Comparison of ENCODE assay signal across 16 mouse cellular contexts in genomic region chr1:189870539-189870938, GRCm38 (mm10). TPM values are rescaled to one million over a fixed set of nuclear protein-coding genes. Genes with fewer than 3 reads are reported as not detected.
DNase-seq lines count a peak whose midpoint lies in the region; ATAC-seq and TF ChIP-seq lines count a peak whose summit lies in the region.
"Had no signal": no experiment of that assay in that cellular context is flagged by ENCODE, and none has a peak within 500 bp of the region (broad histone marks: within the 10 kb centered on the region; RNA-seq: fewer than 3 reads in every experiment).

No protein-coding gene starts in this region.

- H3K27ac ChIP-seq in midbrain, postnatal 0 days (ENCODE audit: low read depth, low read length) = no peak overlapping the region
- no peak overlapping the region for H3K27ac ChIP-seq in midbrain, embryonic 16.5 days (ENCODE audit: low read length)
- H3K27ac ChIP-seq: hindbrain, embryonic 10.5 days; liver, embryonic 15.5 days; midbrain, embryonic 12.5 days; neural tube, embryonic 13.5 days had no signal

- H3K36me3 ChIP-seq in midbrain, postnatal 0 days (ENCODE audit: insufficient read depth, low read length) = no peaks in the 10 kb centered on the region
- no peaks in the 10 kb centered on the region for H3K36me3 ChIP-seq in midbrain, embryonic 16.5 days (ENCODE audit: control insufficient read depth, insufficient read depth, low read length)
- H3K36me3 ChIP-seq: liver, embryonic 15.5 days; midbrain, embryonic 12.5 days; neural tube, embryonic 13.5 days had no signal

- H3K27me3 ChIP-seq in midbrain, postnatal 0 days (ENCODE audit: insufficient read depth, low read length) = no peaks in the 10 kb centered on the region
- H3K27me3 ChIP-seq in midbrain, embryonic 16.5 days (ENCODE audit: control insufficient read depth, insufficient read depth, low read depth, low read length) = no peaks in the 10 kb centered on the region
- H3K27me3 ChIP-seq: liver, embryonic 15.5 days; midbrain, embryonic 12.5 days; neural tube, embryonic 13.5 days had no signal

- WGBS in midbrain, postnatal 0 days = 83% methylated on average over 8 of the region's 8 CpGs
- WGBS in midbrain, embryonic 16.5 days = 85% methylated on average over 8 of the region's 8 CpGs

- H3K4me2 ChIP-seq in midbrain, postnatal 0 days (ENCODE audit: low read depth, low read length, poor library complexity, severe bottlenecking) = no peak overlapping the region
- no peak overlapping the region for H3K4me2 ChIP-seq in midbrain, embryonic 16.5 days (ENCODE audit: low read length)
- H3K4me2 ChIP-seq: liver, embryonic 15.5 days; midbrain, embryonic 12.5 days; neural tube, embryonic 13.5 days had no signal

- TF ChIP-seq CTCF in midbrain, postnatal 0 days (IDR thresholded peaks at IDR 0.05) = peak; percentile 38

- no peak overlapping the region for H3K4me3 ChIP-seq in midbrain, postnatal 0 days (ENCODE audit: low read depth, low read length)
- no peak overlapping the region for H3K4me3 ChIP-seq in midbrain, embryonic 16.5 days (ENCODE audit: low read depth, low read length)
- H3K4me3 ChIP-seq: hindbrain, embryonic 10.5 days; liver, embryonic 15.5 days; midbrain, embryonic 12.5 days; neural tube, embryonic 13.5 days had no signal

- no peak for ATAC-seq in midbrain, postnatal 0 days (ENCODE audit: low FRiP score)
- ATAC-seq in midbrain, embryonic 16.5 days = no peak
- 0 out of 2 replicates have a peak, but pooled peaks have one; percentile 23 for ATAC-seq in erythroid progenitor cell, adult 5-6 weeks (replicated peaks; ENCODE audit: low FRiP score, poor library complexity, severe bottlenecking)

- peak; percentile 34 to 38 for DNase-seq in cerebellum, postnatal 10 days
- DNase-seq in cerebellum, adult 9-11 months = no peak
- DNase-seq in midbrain, postnatal 0 days (ENCODE audit: low spot score) = no peak
- no peak for DNase-seq in adrenal gland, adult 18-20 months (ENCODE audit: low spot score in 2 of 2)
- no peak for DNase-seq in cerebellum, postnatal 25 days
- no peak for DNase-seq in thymus, postnatal 14 days
- DNase-seq: adrenal gland, adult 8-10 months; cerebellum, adult 11-12 months; heart, adult 18-20 months; kidney, adult 2 months had no signal

- H3K9ac ChIP-seq in midbrain, postnatal 0 days (replicated peaks; ENCODE audit: low read length, poor library complexity, severe bottlenecking) = no peak overlapping the region
- H3K9ac ChIP-seq in midbrain, embryonic 16.5 days (ENCODE audit: low read depth, low read length) = no peak overlapping the region
- H3K9ac ChIP-seq: liver, embryonic 15.5 days; midbrain, embryonic 12.5 days; neural tube, embryonic 13.5 days had no signal

- H3K9me3 ChIP-seq in midbrain, postnatal 0 days (ENCODE audit: low read length) = no peaks in the 10 kb centered on the region
- no peaks in the 10 kb centered on the region for H3K9me3 ChIP-seq in midbrain, embryonic 16.5 days (replicated peaks; ENCODE audit: control insufficient read depth, low read length, poor library complexity, severe bottlenecking)
- H3K9me3 ChIP-seq: hindbrain, embryonic 10.5 days; liver, embryonic 15.5 days; midbrain, embryonic 12.5 days; neural tube, embryonic 13.5 days had no signal

- no peaks in the 10 kb centered on the region for H3K4me1 ChIP-seq in midbrain, postnatal 0 days (ENCODE audit: insufficient read depth, low read length)
- peaks cover under 1% of the 10 kb centered on the region; the same call in 1 of the 2 replicates for H3K4me1 ChIP-seq in midbrain, embryonic 16.5 days (ENCODE audit: control insufficient read depth, insufficient read depth, low read length)
- H3K4me1 ChIP-seq: midbrain, embryonic 12.5 days had no signal

RNA-seq across cellular contexts. Expression of gene Smyd2, which starts 51.6 kb away (rescaled TPM):
- 62.3 and 66.3 TPM in 2 replicates for total RNA-seq in midbrain, postnatal 0 days (2014; rRNA removed)
- polyA plus RNA-seq in midbrain, postnatal 0 days (2015; fragmentation: Nextera tagmentation; extraction: Ambion mirVana) = 88.7 and 91.9 TPM in 2 replicates
- polyA plus RNA-seq in midbrain, embryonic 16.5 days (2015; fragmentation: Nextera tagmentation; extraction: Ambion mirVana) = 77.0 and 78.7 TPM in 2 replicates
- 6.3 and 13.0 TPM in 2 replicates for total RNA-seq in erythroid progenitor cell, adult 5-6 weeks (2015; ENCODE audit: low replicate concordance)
- total RNA-seq in erythroid progenitor cell, adult 5-6 weeks (2017; ENCODE audit: low replicate concordance) = 8.1 and 9.6 TPM in 2 replicates
- total RNA-seq in adrenal gland, adult 18-20 months (2021) = 10 to 100 TPM; 64.6 to 80.0 TPM

Comparison
In these comparisons a context has a peak if more than half of its experiments do, and no peak if none do; other contexts are left out.
1. DNase-seq: peak in cerebellum, postnatal 10 days (2 of 2); none in cerebellum, adult 9-11 months (single experiment), midbrain, postnatal 0 days (single experiment), adrenal gland, adult 18-20 months (0 of 2), cerebellum, postnatal 25 days (0 of 2) and thymus, postnatal 14 days (single experiment).